Mouse (Mus musculus): Measurements from ENCODE around the gene Hhipl1. TPM values are rescaled to one million over a fixed set of nuclear protein-coding genes. Genes with fewer than 3 reads are reported as not detected.

Gene Hhipl1
- polyA plus RNA-seq, 1 experiment, result 3.9 TPM

DNA sequence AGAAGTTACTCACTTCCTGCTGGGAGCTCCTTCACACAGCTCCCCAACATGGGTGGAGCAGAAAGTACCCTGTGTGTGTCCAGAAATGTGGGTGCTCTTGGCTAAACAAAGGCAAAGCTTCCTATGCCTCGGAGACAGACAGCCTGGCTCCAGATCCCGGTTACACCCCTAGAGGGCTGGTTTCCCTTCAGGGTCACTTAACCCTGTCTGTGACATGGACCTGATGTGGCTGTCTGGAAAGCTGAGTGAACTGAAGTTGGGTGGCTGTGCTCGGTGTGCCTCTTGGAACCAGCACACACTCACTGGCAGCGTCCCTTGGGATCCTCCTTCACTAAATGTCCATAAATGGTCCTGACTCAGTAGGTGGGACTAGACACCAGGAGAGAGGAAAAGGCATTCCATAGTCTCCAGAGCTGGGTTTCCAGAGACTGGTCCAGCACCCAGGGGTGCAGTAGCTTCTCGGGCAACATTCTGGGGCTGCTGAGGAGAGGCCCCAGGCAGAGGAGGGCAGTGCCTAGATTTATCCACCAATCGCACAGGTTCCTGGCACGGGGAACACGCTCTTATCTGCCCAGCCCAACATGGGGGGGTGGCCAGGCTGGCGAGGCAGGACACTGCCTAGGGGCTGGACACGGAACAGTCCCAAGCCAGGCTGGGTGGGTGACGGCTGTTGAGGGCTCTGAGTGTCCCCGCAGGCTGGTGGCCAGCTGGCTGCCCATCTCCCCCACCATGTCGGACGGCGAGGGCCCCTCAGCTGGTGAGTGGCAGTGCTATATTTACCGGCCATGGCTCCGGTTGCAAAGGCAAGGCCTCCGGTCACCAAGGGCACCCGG, 64.7 kb downstream of the Hhipl1 start, which contains the start of gene Eml1:
Gene Eml1, plus strand, starts transcription at position 362 of the 833 bp plus-strand sequence.
- DNase-seq (ENCODE audit: low read depth), result no peak
- TF ChIP-seq POLR2A (IDR thresholded peaks at IDR 0.05; ENCODE audit: borderline replicate concordance, extremely low read depth, insufficient read depth, insufficient read length, poor library complexity, severe bottlenecking) (no peak), CTCF (IDR thresholded peaks at IDR 0.05; ENCODE audit: borderline replicate concordance, extremely low read depth, insufficient read depth, insufficient read length) (no peak)

DNA sequence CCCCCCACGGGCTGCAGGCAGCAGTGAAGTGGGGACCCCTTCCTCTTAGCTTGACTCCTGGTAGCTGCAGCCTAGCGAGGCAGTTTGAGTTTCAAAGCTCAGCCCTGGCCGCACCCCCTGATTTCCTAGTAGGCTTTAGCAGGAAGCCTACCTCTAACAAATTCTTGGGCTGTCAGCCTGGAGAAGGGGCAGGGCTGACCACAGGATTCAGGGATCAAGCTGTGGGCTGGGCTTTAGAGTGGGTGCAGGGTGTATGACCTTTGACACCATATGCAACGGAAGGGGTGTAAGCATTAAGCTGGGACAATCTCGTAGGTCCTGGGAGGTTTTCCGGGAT, 65.3 kb downstream of the Hhipl1 start:
- no peak for DNase-seq (ENCODE audit: low read depth)
- TF ChIP-seq CTCF (IDR thresholded peaks at IDR 0.05; ENCODE audit: borderline replicate concordance, extremely low read depth, insufficient read depth, insufficient read length) (no peak), POLR2A (IDR thresholded peaks at IDR 0.05; ENCODE audit: borderline replicate concordance, extremely low read depth, insufficient read depth, insufficient read length, poor library complexity, severe bottlenecking) (no peak)

DNA sequence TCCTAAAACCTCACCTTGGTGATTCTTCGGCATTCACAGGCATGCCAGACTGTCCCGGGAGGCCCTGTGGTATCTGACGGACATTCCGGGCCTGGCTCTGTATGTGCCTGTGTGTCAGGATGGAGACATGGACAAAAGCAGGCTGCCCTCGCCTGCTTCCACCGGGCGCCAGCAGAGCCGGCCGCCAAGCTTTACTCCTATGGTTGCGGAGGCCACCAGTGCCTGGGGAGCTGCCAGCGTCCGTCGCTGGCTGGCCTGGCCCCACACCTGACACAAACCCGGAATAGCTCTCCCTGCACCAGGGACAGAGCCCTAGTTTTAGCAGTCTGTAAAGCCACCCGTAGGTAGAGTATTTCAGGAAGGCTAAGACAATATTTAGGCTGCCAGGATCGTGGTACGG, 66.2 kb downstream of the Hhipl1 start:
- TF ChIP-seq POLR2A (IDR thresholded peaks at IDR 0.05; ENCODE audit: borderline replicate concordance, extremely low read depth, insufficient read depth, insufficient read length, poor library complexity, severe bottlenecking), result no peak
- no peak for TF ChIP-seq CTCF (IDR thresholded peaks at IDR 0.05; ENCODE audit: borderline replicate concordance, extremely low read depth, insufficient read depth, insufficient read length)
- peak; percentile 48 for DNase-seq (ENCODE audit: low read depth)

DNA sequence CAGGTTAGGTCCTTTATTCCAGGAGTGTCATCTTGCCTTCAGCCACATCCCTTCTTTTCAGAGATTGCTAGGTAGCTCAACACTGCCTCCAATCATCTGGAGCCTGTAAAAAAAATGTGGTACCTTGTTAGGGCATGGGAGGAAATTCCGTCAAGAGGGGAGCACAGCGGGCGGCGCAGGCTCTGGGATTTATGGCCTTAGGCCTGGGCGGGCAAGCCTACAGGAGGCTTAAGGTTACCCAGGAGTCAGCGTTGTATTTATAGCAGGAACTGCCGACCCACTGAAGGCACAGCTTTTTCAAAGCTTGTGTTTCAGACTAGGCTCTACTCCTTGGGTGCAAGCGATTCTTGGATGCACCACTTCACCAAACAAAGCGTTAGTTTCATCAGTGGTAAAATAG, 67.5 kb downstream of the Hhipl1 start:
- TF ChIP-seq CTCF (IDR thresholded peaks at IDR 0.05; ENCODE audit: borderline replicate concordance, extremely low read depth, insufficient read depth, insufficient read length) (no peak), POLR2A (IDR thresholded peaks at IDR 0.05; ENCODE audit: borderline replicate concordance, extremely low read depth, insufficient read depth, insufficient read length, poor library complexity, severe bottlenecking) (no peak)

DNA sequence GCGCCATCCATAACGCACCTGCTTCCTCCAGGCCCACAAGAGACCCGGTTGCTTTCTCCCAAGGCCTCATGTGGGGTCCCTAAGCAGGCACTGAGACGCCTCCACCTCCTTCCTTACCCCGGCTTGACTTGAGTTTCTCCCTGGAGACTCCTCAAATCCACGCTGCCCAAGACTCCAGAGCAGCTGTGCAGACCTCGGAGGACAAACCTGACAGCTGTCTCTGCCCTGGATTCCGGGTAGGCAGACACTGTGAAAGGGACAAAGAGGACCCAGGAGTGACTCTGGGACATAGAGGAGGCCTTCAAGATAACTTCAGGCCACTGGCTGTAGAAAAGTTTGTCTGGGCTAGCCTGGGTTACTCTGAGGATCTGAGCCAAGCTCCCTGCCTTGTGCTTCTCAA, 68.6 kb downstream of the Hhipl1 start:
- no peak for TF ChIP-seq CTCF (IDR thresholded peaks at IDR 0.05; ENCODE audit: borderline replicate concordance, extremely low read depth, insufficient read depth, insufficient read length)
- no peak for TF ChIP-seq POLR2A (IDR thresholded peaks at IDR 0.05; ENCODE audit: borderline replicate concordance, extremely low read depth, insufficient read depth, insufficient read length, poor library complexity, severe bottlenecking)
- no peak for DNase-seq (ENCODE audit: low read depth)

More for the DNA sequence above, 67.5 kb downstream of the Hhipl1 start:
- DNase-seq (ENCODE audit: low read depth), result no peak

DNA sequence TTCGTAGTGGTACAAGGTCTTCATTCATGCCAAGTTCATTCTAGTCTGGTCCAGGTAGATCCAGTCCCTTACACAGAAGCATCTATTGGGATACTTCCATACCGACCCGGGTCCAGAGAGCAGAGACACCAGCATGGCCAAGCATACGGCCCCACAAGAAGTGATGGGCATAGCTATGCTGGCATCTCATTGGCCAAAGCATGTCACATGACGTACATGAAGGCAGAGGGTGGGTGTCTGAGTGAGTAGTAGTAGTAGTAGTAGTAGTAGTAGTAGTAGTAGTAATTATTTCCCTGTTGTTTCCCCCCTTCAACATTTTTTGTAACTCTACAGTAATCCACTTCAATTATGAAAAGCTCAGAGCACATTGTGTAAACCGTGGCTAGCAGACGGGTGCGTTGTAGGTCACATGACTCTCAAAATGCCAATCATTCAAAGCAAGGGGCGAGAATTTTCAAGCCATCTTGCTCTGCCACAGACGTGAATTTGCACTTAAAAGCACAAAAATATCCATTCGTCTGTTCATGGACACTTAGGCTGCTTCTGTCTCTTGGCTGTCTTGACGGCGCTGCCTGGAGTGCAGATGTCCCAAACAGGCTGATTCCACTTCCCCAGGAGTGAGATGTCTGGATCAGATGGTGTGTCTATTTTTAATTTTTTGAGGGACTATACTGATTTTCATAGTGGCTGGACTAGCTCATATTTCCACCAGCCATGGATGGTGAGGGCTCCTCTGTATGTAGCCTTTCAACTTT, 72.5 kb downstream of the Hhipl1 start:
- peak; percentile 56 for DNase-seq (ENCODE audit: low read depth)
- TF ChIP-seq CTCF (IDR thresholded peaks at IDR 0.05; ENCODE audit: borderline replicate concordance, extremely low read depth, insufficient read depth, insufficient read length), result no peak
- no peak for TF ChIP-seq POLR2A (IDR thresholded peaks at IDR 0.05; ENCODE audit: borderline replicate concordance, extremely low read depth, insufficient read depth, insufficient read length, poor library complexity, severe bottlenecking)

Other genes with a start within 250 kb of the Hhipl1 start
- gene Setd3, start 127.0 kb upstream of the Hhipl1 start, polyA plus RNA-seq (2012; rRNA removed), result 65.5 and 72.6 TPM in 2 replicates
- 28.2 and 41.3 TPM in 2 replicates for gene Ccnk, start 126.7 kb upstream of the Hhipl1 start, polyA plus RNA-seq (2012; rRNA removed)
- 34.0 and 48.9 TPM in 2 replicates for gene Ccdc85c, start 30.8 kb upstream of the Hhipl1 start, polyA plus RNA-seq (2012; rRNA removed)
- gene Cyp46a1, start 28.1 kb downstream of the Hhipl1 start, polyA plus RNA-seq (2012; rRNA removed), result 31.0 and 52.6 TPM in 2 replicates
- gene Eml1, start 64.7 kb downstream of the Hhipl1 start, polyA plus RNA-seq (2012; rRNA removed), result 40.9 and 45.6 TPM in 2 replicates
- gene Evl, start 248.4 kb downstream of the Hhipl1 start, polyA plus RNA-seq (2012; rRNA removed), result 432 and 459 TPM in 2 replicates